In the genomic region with DNA sequence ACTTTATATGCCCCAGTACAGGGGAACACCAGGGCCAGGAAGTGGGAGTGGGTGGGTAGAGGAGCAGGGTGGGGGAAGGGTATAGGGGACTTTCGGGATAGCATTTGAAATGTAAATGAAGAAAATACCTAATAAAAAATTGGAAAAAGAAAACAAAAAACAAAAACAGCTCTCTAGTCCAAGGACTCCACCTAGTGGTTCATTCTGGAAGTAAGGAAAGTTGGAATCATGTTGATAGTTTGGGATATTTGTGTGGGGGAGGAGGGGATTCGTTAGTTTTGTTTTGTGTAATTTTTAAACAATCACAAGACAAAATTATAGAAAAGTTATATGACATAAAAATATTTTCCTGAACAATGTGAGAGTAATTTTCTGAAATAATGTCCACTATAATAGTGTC, we compare ENCODE assay signal across 21 mouse cellular contexts. TPM values are rescaled to one million over a fixed set of nuclear protein-coding genes. Genes with fewer than 3 reads are reported as not detected.
A peak's percentile ranks its signal among the peaks of the same experiment; 100 is the strongest.
DNase-seq lines count a peak whose midpoint lies in the region; ATAC-seq and TF ChIP-seq lines count a peak whose summit lies in the region.
"Not testable (repeated sequence)": the region's sequence is repeated elsewhere in the genome, so short reads cannot be mapped to it uniquely, and the experiment has no call there.
"Had no signal": no experiment of that assay in that cellular context is flagged by ENCODE, and none has a peak within 500 bp of the region (broad histone marks: within the 10 kb centered on the region; RNA-seq: fewer than 3 reads in every experiment).

No protein-coding gene starts in this region.

- H3K4me3 ChIP-seq in cerebellum, adult 2 months (replicated peaks; ENCODE audit: insufficient read depth, low read depth, low read length); forebrain, embryonic 14.5 days (ENCODE audit: low read depth, low read length); hindbrain, postnatal 0 days (ENCODE audit: low read length); limb, embryonic 14.5 days (replicated peaks; ENCODE audit: low read length): not testable (repeated sequence)

- H3K36me3 ChIP-seq in forebrain, embryonic 14.5 days (ENCODE audit: control insufficient read depth, insufficient read depth, low read length); hindbrain, postnatal 0 days (ENCODE audit: insufficient read depth, low read length); limb, embryonic 14.5 days (ENCODE audit: control insufficient read depth, insufficient read depth, low read length): not testable (repeated sequence)

- not testable (repeated sequence) for H3K27ac ChIP-seq in cerebellum, adult 2 months (ENCODE audit: insufficient read depth, low read length); forebrain, embryonic 14.5 days (ENCODE audit: low read depth, low read length); hindbrain, postnatal 0 days; limb, embryonic 14.5 days (replicated peaks; ENCODE audit: low read depth, low read length)

- H3K9me3 ChIP-seq in forebrain, embryonic 14.5 days (replicated peaks; ENCODE audit: control insufficient read depth, low read length); hindbrain, postnatal 0 days (ENCODE audit: low read length); limb, embryonic 14.5 days (ENCODE audit: control insufficient read depth, low read length): not testable (repeated sequence)

- H3K9ac ChIP-seq in forebrain, embryonic 14.5 days (ENCODE audit: low read length); hindbrain, postnatal 0 days (replicated peaks; ENCODE audit: low read length); limb, embryonic 14.5 days (ENCODE audit: low read depth, low read length, severe bottlenecking): not testable (repeated sequence)

- not testable (repeated sequence) for H3K4me1 ChIP-seq in cerebellum, adult 2 months (ENCODE audit: control insufficient read depth, insufficient read depth, low read length); forebrain, embryonic 14.5 days (ENCODE audit: control insufficient read depth, insufficient read depth, low read length); hindbrain, postnatal 0 days (ENCODE audit: insufficient read depth, low read length); limb, embryonic 14.5 days (ENCODE audit: control insufficient read depth, insufficient read depth, low read length)

- DNase-seq in CD4-positive, CD25-positive, alpha-beta regulatory T cell, adult 2 months (ENCODE audit: low read depth, low spot score): peak; percentile 51
- peak; percentile 41 for DNase-seq in R1 (ENCODE audit: low read depth, low spot score)
- DNase-seq in cerebellum, adult 2 months: not testable (repeated sequence)
- DNase-seq in forebrain, embryonic 14.5 days (ENCODE audit: low spot score): peak; percentile 76
- DNase-seq in hindbrain, postnatal 0 days (ENCODE audit: low spot score): peak; percentile 69
- peak; percentile 64 for DNase-seq in limb, embryonic 14.5 days (ENCODE audit: low spot score)
- DNase-seq in lung, postnatal 25 days (ENCODE audit: low spot score): peak; percentile 11
- peak; percentile 64 for DNase-seq in retina, postnatal 1 day

- 3% methylated on average over 2 of the region's 2 CpGs for WGBS in cerebellum, adult 2 months
- WGBS in forebrain, embryonic 14.5 days: 8% methylated on average over 2 of the region's 2 CpGs
- 19% methylated on average over 2 of the region's 2 CpGs for WGBS in hindbrain, postnatal 0 days
- WGBS in limb, embryonic 14.5 days: 11% methylated on average over 2 of the region's 2 CpGs

- TF ChIP-seq POLR2A in cerebellum, adult 2 months (IDR thresholded peaks at IDR 0.05; ENCODE audit: borderline replicate concordance, insufficient read depth, low read length); limb, embryonic 14.5 days (IDR thresholded peaks at IDR 0.05; ENCODE audit: borderline replicate concordance, extremely low read depth, insufficient read depth, insufficient read length): not testable (repeated sequence)

- H3K4me2 ChIP-seq in forebrain, embryonic 14.5 days (ENCODE audit: low read length); hindbrain, postnatal 0 days (ENCODE audit: low read depth, low read length); limb, embryonic 14.5 days (replicated peaks; ENCODE audit: low read depth, low read length, severe bottlenecking): not testable (repeated sequence)

- TF ChIP-seq CTCF in cerebellum, adult 2 months (IDR thresholded peaks at IDR 0.05; ENCODE audit: borderline replicate concordance, insufficient read depth, low read depth, low read length): peak; percentile 48; the same call in 1 of the 2 replicates
- TF ChIP-seq CTCF in hindbrain, postnatal 0 days (IDR thresholded peaks at IDR 0.05; ENCODE audit: low read depth): peak; percentile 76

- ATAC-seq in forebrain, embryonic 14.5 days; hindbrain, postnatal 0 days; limb, embryonic 14.5 days (ENCODE audit: low FRiP score, low read depth): not testable (repeated sequence)

- H3K27me3 ChIP-seq in cerebellum, adult 2 months (ENCODE audit: control insufficient read depth, insufficient read depth, low read length); forebrain, embryonic 14.5 days (replicated peaks; ENCODE audit: control insufficient read depth, insufficient read depth, low read length); hindbrain, postnatal 0 days (ENCODE audit: insufficient read depth, low read length); limb, embryonic 14.5 days (ENCODE audit: control insufficient read depth, insufficient read depth, low read length): not testable (repeated sequence)

RNA-seq across cellular contexts. Expression of gene Snrpa1, which starts 3.4 kb away (rescaled TPM):
- polyA plus RNA-seq in cerebellum, adult 2 months (2012; rRNA removed): 43.8 and 45.9 TPM in 2 replicates
- 151 and 157 TPM in 2 replicates for polyA plus RNA-seq in forebrain, embryonic 14.5 days (2014; fragmentation: Nextera tagmentation; extraction: Ambion mirVana)
- 22.6 and 26.5 TPM in 2 replicates for total RNA-seq in hindbrain, postnatal 0 days (2014; rRNA removed)
- 119 and 127 TPM in 2 replicates for polyA plus RNA-seq in hindbrain, postnatal 0 days (2015; fragmentation: Nextera tagmentation; extraction: Ambion mirVana)
- 62.3 and 78.2 TPM in 2 replicates for polyA plus RNA-seq in limb, embryonic 14.5 days (2012; rRNA removed)
- polyA plus RNA-seq in limb, embryonic 14.5 days (2014; fragmentation: Nextera tagmentation; extraction: Ambion mirVana): 151 and 161 TPM in 2 replicates

RNA-seq across cellular contexts. Expression of gene Gm45213, which starts 12.0 kb away (rescaled TPM):
- not detected in 2 replicates for polyA plus RNA-seq in cerebellum, adult 2 months (2012; rRNA removed)
- polyA plus RNA-seq in forebrain, embryonic 14.5 days (2014; fragmentation: Nextera tagmentation; extraction: Ambion mirVana): not detected in 2 replicates
- total RNA-seq in hindbrain, postnatal 0 days (2014; rRNA removed): not detected in 2 replicates
- not detected in 2 replicates for polyA plus RNA-seq in hindbrain, postnatal 0 days (2015; fragmentation: Nextera tagmentation; extraction: Ambion mirVana)
- polyA plus RNA-seq in limb, embryonic 14.5 days (2012; rRNA removed): not detected in 2 replicates
- not detected in 2 replicates for polyA plus RNA-seq in limb, embryonic 14.5 days (2014; fragmentation: Nextera tagmentation; extraction: Ambion mirVana)
- total RNA-seq: adrenal gland, postnatal 14 days; common myeloid progenitor, adult 5-6 weeks; gastrocnemius, adult 8-10 months; heart, adult 18-20 months; heart, postnatal 10 days had no signal
- polyA plus RNA-seq: forebrain, embryonic 15.5 days; hindbrain, embryonic 15.5 days; limb, embryonic 10.5 days; liver, embryonic 15.5 days; neural tube, embryonic 15.5 days; small intestine, adult 2 months; stomach, embryonic 14.5 days; thymus, postnatal 0 days had no signal

RNA-seq across cellular contexts. Expression of gene Selenos, which starts 24.1 kb away (rescaled TPM):
- polyA plus RNA-seq in cerebellum, adult 2 months (2012; rRNA removed): 113 and 123 TPM in 2 replicates
- 78.6 and 78.8 TPM in 2 replicates for polyA plus RNA-seq in forebrain, embryonic 14.5 days (2014; fragmentation: Nextera tagmentation; extraction: Ambion mirVana)
- 30.4 and 32.4 TPM in 2 replicates for total RNA-seq in hindbrain, postnatal 0 days (2014; rRNA removed)
- 115 and 131 TPM in 2 replicates for polyA plus RNA-seq in hindbrain, postnatal 0 days (2015; fragmentation: Nextera tagmentation; extraction: Ambion mirVana)
- 110 and 113 TPM in 2 replicates for polyA plus RNA-seq in limb, embryonic 14.5 days (2012; rRNA removed)
- 120 and 139 TPM in 2 replicates for polyA plus RNA-seq in limb, embryonic 14.5 days (2014; fragmentation: Nextera tagmentation; extraction: Ambion mirVana)

RNA-seq across cellular contexts. Expression of gene Chsy1, which starts 54.0 kb away (rescaled TPM):
- polyA plus RNA-seq in cerebellum, adult 2 months (2012; rRNA removed): 6.1 and 6.8 TPM in 2 replicates
- 17.8 and 19.5 TPM in 2 replicates for polyA plus RNA-seq in forebrain, embryonic 14.5 days (2014; fragmentation: Nextera tagmentation; extraction: Ambion mirVana)
- total RNA-seq in hindbrain, postnatal 0 days (2014; rRNA removed): 32.9 and 35.5 TPM in 2 replicates
- 7.9 and 8.4 TPM in 2 replicates for polyA plus RNA-seq in hindbrain, postnatal 0 days (2015; fragmentation: Nextera tagmentation; extraction: Ambion mirVana)
- 33.3 and 36.1 TPM in 2 replicates for polyA plus RNA-seq in limb, embryonic 14.5 days (2012; rRNA removed)
- 33.6 and 35.5 TPM in 2 replicates for polyA plus RNA-seq in limb, embryonic 14.5 days (2014; fragmentation: Nextera tagmentation; extraction: Ambion mirVana)
